Mouse (Mus musculus): ENCODE data around the gene Cwc25. TPM values are rescaled to one million over a fixed set of nuclear protein-coding genes. Genes with fewer than 3 reads are reported as not detected.
"Not testable (repeated sequence)": the region's sequence is repeated elsewhere in the genome, so short reads cannot be mapped to it uniquely, and the experiment has no call there.

The Cwc25 gene
- total RNA-seq, 2 experiments from 2014 or later, result 19.5 to 20.6 TPM

GRCm38 (mm10) chr11:97801409-97802193 is 35.2 kb upstream of the Cwc25 start:
- DNase-seq (ENCODE audit: low spot score in 2 of 2), result peak in 1 of 2 experiments; percentile 64

- no peak for DNase-seq (ENCODE audit: low spot score in 2 of 2)
These were observed 34.5 kb upstream of the Cwc25 start for GRCm38 (mm10) chr11:97800691-97801408.

- DNase-seq (ENCODE audit: low spot score in 2 of 2), result peak; percentile 53 to 70
These were observed 33.8 kb upstream of the Cwc25 start for GRCm38 (mm10) chr11:97799994-97800690.

GRCm38 (mm10) chr11:97799146-97799993 is 33.0 kb upstream of the Cwc25 start:
- DNase-seq (ENCODE audit: low spot score in 2 of 2), result peak; percentile 87 to 91

- peak; percentile 92 to 93 for DNase-seq (ENCODE audit: low spot score in 2 of 2)
These were observed 32.4 kb upstream of the Cwc25 start, which contains the start of gene Lasp1 for GRCm38 (mm10) chr11:97798782-97799145. Lasp1 (plus strand) TSS chr11:97799000.

- DNase-seq (ENCODE audit: low spot score in 2 of 2), result no peak
These were observed 31.7 kb upstream of the Cwc25 start for GRCm38 (mm10) chr11:97798083-97798435.

- no peak for DNase-seq (ENCODE audit: low spot score in 2 of 2)
These were observed 31.2 kb upstream of the Cwc25 start for GRCm38 (mm10) chr11:97797369-97798082.

GRCm38 (mm10) chr11:97796910-97797309 is 30.6 kb upstream of the Cwc25 start:
- peak; percentile 74 to 82 for DNase-seq (ENCODE audit: low spot score in 2 of 2)

GRCm38 (mm10) chr11:97793165-97793564 is 26.8 kb upstream of the Cwc25 start:
- DNase-seq (ENCODE audit: low spot score in 2 of 2), result no peak

GRCm38 (mm10) chr11:97790778-97791438 is 24.6 kb upstream of the Cwc25 start:
- not testable (repeated sequence) for DNase-seq (ENCODE audit: low spot score in 2 of 2)

- no peak for DNase-seq (ENCODE audit: low spot score in 2 of 2)
These were observed 23.4 kb upstream of the Cwc25 start for GRCm38 (mm10) chr11:97789727-97790126.

- DNase-seq (ENCODE audit: low spot score in 2 of 2), result no peak
These were observed 21.6 kb upstream of the Cwc25 start for GRCm38 (mm10) chr11:97787961-97788360.

- DNase-seq (ENCODE audit: low spot score in 2 of 2), result no peak
These were observed 16.2 kb upstream of the Cwc25 start for GRCm38 (mm10) chr11:97782564-97782895.

- DNase-seq (ENCODE audit: low spot score in 2 of 2), result peak; percentile 100
These were observed 15.6 kb upstream of the Cwc25 start, which contains the start of gene Rpl23 for GRCm38 (mm10) chr11:97781832-97782563. Rpl23 (minus strand) TSS chr11:97782437.

- DNase-seq (ENCODE audit: low spot score in 2 of 2), result no peak
These were observed 15.1 kb upstream of the Cwc25 start for GRCm38 (mm10) chr11:97781478-97781831.

GRCm38 (mm10) chr11:97779968-97780701 is 13.8 kb upstream of the Cwc25 start:
- DNase-seq (ENCODE audit: low spot score in 2 of 2), result no peak

GRCm38 (mm10) chr11:97778918-97779317 is 12.6 kb upstream of the Cwc25 start:
- DNase-seq (ENCODE audit: low spot score in 2 of 2), result no peak

- peak in 1 of 2 experiments; percentile 23 for DNase-seq (ENCODE audit: low spot score in 2 of 2)
These were observed 10.8 kb upstream of the Cwc25 start for GRCm38 (mm10) chr11:97777129-97777529.

All from layer of hippocampus, postnatal 10 days (tissue).